Mouse (Mus musculus) limb, embryonic 11.5 days (tissue): ENCODE data around the gene Dzip1. TPM values are rescaled to one million over a fixed set of nuclear protein-coding genes. Genes with fewer than 3 reads are reported as not detected.
A peak's percentile ranks its signal among the peaks of the same experiment; 100 is the strongest.

Experiments used
- ATAC-seq: fragments of 200-750 bp; cut with Nextera tagmentation; 2 replicates; pipeline ENCODE4 v1.8.0; 2017; ENCODE audit warnings: low read depth; ENCODE audit not compliant: insufficient number of reproducible peaks, low FRiP score, low TSS enrichment
- DNase-seq: peaks from one replicate; pipeline ENCODE4 v3.0.0-alpha.2; 2015; ENCODE audit warnings: low spot score
- H3K27ac ChIP-seq: fragments of 300-500 bp; sonication (generic); replicated peaks from 2 replicates; pipeline ENCODE4 v1.5.1; 2014; ENCODE audit warnings: low read depth, mild to moderate bottlenecking, low read length
- H3K27me3 ChIP-seq: fragments of 300-500 bp; sonication (generic); 2 replicates; pipeline ENCODE4 v1.6.1; 2014; ENCODE audit warnings: mild to moderate bottlenecking, low read length, mixed read lengths; ENCODE audit not compliant: control insufficient read depth, insufficient read depth
- H3K36me3 ChIP-seq: fragments of 300-500 bp; sonication (generic); 2 replicates; pipeline ENCODE4 v1.6.1; 2014; ENCODE audit warnings: mild to moderate bottlenecking, low read length, moderate library complexity, mixed read lengths; ENCODE audit not compliant: control insufficient read depth, insufficient read depth
- H3K4me1 ChIP-seq: fragments of 300-500 bp; sonication (generic); 2 replicates; pipeline ENCODE4 v1.6.1; 2014; ENCODE audit warnings: low read length, mixed read lengths; ENCODE audit not compliant: control insufficient read depth, insufficient read depth
- H3K4me2 ChIP-seq: fragments of 300-500 bp; sonication (generic); 2 replicates; pipeline ENCODE4 v1.6.1; 2014; ENCODE audit warnings: low read depth, mild to moderate bottlenecking, moderate library complexity; ENCODE audit not compliant: severe bottlenecking
- H3K4me3 ChIP-seq: fragments of 300-500 bp; sonication (generic); 2 replicates; pipeline ENCODE4 v1.5.1; 2014; ENCODE audit warnings: low read depth, low read length
- H3K9ac ChIP-seq: fragments of 300-500 bp; sonication (generic); 2 replicates; pipeline ENCODE4 v1.6.1; 2014; ENCODE audit warnings: mild to moderate bottlenecking, low read length
- H3K9me3 ChIP-seq: fragments of 300-500 bp; sonication (generic); 2 replicates; pipeline ENCODE4 v1.6.1; 2016; ENCODE audit warnings: low read length; ENCODE audit not compliant: control insufficient read depth
- WGBS: fragments of 180-500 bp; shearing (Covaris S2); extraction: QIAGEN DNeasy Blood & Tissue Kit; methylation state at CpG from one replicate; pipeline ENCODE4 v1.1.7; 2014; 5-methylcytosine and 5-hydroxymethylcytosine counted together
- polyA plus RNA-seq: library from polyadenylated mRNA; unstranded; fragments of >200 nt; fragmentation: Nextera tagmentation; extraction: Ambion mirVana; gene quantifications from 2 replicates; pipeline ENCODE4 v1.2.1, GENCODE M21; 2014

Gene Dzip1
- polyA plus RNA-seq, 1 experiment from 2014 or later: 33.2 TPM

DNA sequence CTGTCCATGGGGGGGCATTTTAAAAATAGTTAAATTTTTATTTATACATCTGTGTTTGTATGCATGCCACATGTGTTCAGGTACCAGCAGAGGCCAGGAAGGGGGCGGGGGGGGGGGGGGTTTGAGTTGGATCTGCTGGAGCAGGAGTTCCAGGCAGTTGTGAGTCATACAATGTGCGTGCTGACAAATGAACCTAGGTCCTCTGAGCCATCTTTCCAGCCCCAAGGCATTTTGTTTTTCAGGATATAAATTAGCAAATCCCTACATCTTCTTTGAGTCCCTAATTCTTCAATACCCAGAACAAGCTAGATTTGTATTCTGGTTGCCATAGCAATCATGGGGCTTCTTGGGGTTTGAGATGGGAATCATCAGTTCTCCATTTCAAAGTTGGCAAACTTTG, 5.9 kb upstream of the Dzip1 start:
- no peak for ATAC-seq
- no peak for DNase-seq
- Histone ChIP-seq H3K4me2 (no peak overlapping the region), H3K9me3 (no peaks in the 10 kb centered on the region), H3K4me1 (no peaks in the 10 kb centered on the region), H3K4me3 (no peak overlapping the region), H3K27ac (no peak overlapping the region), H3K9ac (no peak overlapping the region), H3K27me3 (no peaks in the 10 kb centered on the region), H3K36me3 (no peaks in the 10 kb centered on the region)
- 92% methylated on average over 1 of the region's 2 CpGs for WGBS

DNA sequence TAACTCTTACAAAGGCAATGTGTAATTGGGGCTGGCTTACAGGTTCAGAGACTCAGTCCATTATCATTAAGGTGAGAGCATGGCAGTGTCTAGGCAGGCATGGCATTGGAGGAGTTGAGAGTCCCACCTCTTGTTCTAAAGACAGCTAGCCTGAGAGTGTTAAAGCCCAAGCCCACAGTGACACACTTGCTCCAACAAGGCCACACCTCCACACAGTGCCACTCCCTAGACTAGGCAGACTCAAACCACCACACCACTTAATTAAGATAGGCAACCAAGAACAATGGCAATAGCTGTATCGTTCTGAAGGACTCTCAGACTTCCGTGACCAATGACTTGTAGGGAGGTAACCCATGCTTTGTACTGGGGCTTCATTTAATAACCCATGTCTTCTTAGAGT, 5.5 kb upstream of the Dzip1 start:
- no peak for ATAC-seq
- Histone ChIP-seq H3K27me3 (no peaks in the 10 kb centered on the region), H3K4me3 (no peak overlapping the region), H3K36me3 (no peaks in the 10 kb centered on the region), H3K27ac (no peak overlapping the region), H3K9me3 (no peaks in the 10 kb centered on the region), H3K4me1 (no peaks in the 10 kb centered on the region), H3K9ac (no peak overlapping the region), H3K4me2 (no peak overlapping the region)
- DNase-seq: no peak
- WGBS: 74% methylated on average over 2 of the region's 2 CpGs

DNA sequence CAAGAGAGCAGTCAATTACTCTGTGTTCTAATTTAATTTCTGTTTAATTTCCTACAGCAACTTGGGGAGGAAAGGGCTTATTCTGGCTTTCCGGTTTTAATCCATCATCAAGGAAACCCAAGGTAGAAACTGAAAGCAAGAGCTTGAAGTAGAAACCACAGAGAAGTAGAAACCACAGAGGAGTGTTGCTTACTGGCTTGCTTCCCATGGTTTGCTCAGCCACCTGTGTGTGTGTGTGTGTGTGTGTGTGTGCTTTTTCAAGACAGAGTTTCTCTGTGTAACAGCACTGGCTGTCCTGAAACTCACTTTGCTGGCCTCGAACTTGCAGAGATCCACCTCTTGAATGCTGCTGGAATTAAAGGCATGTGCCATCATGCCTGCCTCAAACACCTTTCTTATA, 4.5 kb upstream of the Dzip1 start:
- 77% methylated on average over 2 of the region's 2 CpGs for WGBS
- Histone ChIP-seq H3K36me3 (no peaks in the 10 kb centered on the region), H3K4me2 (no peak overlapping the region), H3K9ac (no peak overlapping the region), H3K9me3 (no peaks in the 10 kb centered on the region), H3K4me3 (no peak overlapping the region), H3K27ac (no peak overlapping the region), H3K4me1 (no peaks in the 10 kb centered on the region), H3K27me3 (no peaks in the 10 kb centered on the region)
- DNase-seq (no peak), ATAC-seq (no peak)

- Histone ChIP-seq H3K36me3 (no peaks in the 10 kb centered on the region), H3K27ac (no peak overlapping the region), H3K9me3 (no peaks in the 10 kb centered on the region), H3K9ac (no peak overlapping the region), H3K27me3 (no peaks in the 10 kb centered on the region), H3K4me2 (no peak overlapping the region), H3K4me1 (no peaks in the 10 kb centered on the region), H3K4me3 (no peak overlapping the region)
- ATAC-seq (no peak), DNase-seq (no peak)
- WGBS: 90% methylated on average over 3 of the region's 3 CpGs
Measured at GRCm38 (mm10) chr14:118928565-118928964, 3.3 kb upstream of the Dzip1 start.

GRCm38 (mm10) chr14:118922667-118923184, 2.5 kb downstream of the Dzip1 start:
- Histone ChIP-seq H3K9me3 (no peaks in the 10 kb centered on the region), H3K9ac (peak overlapping the region; percentile 61; the same call in 1 of the 2 replicates), H3K27me3 (peaks cover 9% of the 10 kb centered on the region; the same call in 1 of the 2 replicates), H3K4me2 (peak overlapping the region; percentile 87), H3K36me3 (no peaks in the 10 kb centered on the region), H3K4me1 (peaks cover 11% of the 10 kb centered on the region), H3K27ac (no peak overlapping the region), H3K4me3 (peak overlapping the region; percentile 39)
- ATAC-seq (peak; percentile 7; the same call in 1 of the 2 replicates), DNase-seq (peak; percentile 69)
- 1% methylated on average over 47 of the region's 47 CpGs for WGBS

GRCm38 (mm10) chr14:118922251-118922650, 3.0 kb downstream of the Dzip1 start:
- H3K27ac ChIP-seq: no peak overlapping the region

GRCm38 (mm10) chr14:118920654-118921053, 4.6 kb downstream of the Dzip1 start:
- Histone ChIP-seq H3K4me2 (no peak overlapping the region), H3K27ac (no peak overlapping the region), H3K36me3 (no peaks in the 10 kb centered on the region), H3K4me1 (peaks cover 11% of the 10 kb centered on the region), H3K4me3 (no peak overlapping the region), H3K9ac (no peak overlapping the region), H3K9me3 (no peaks in the 10 kb centered on the region), H3K27me3 (peaks cover 9% of the 10 kb centered on the region; the same call in 1 of the 2 replicates)
- 65% methylated on average over 7 of the region's 7 CpGs for WGBS
- no peak for DNase-seq
- ATAC-seq: no peak

More at GRCm38 (mm10) chr14:118922251-118922650, 3.0 kb downstream of the Dzip1 start:
- H3K9ac ChIP-seq: peak overlapping the region; percentile 61; the same call in 1 of the 2 replicates
- DNase-seq (peak; percentile 42), ATAC-seq (no peak)
- peak overlapping the region; percentile 39 for H3K4me3 ChIP-seq
- H3K36me3 ChIP-seq: no peaks in the 10 kb centered on the region
- peaks cover 9% of the 10 kb centered on the region; the same call in 1 of the 2 replicates for H3K27me3 ChIP-seq
- H3K4me2 ChIP-seq: peak overlapping the region; percentile 87
- no peaks in the 10 kb centered on the region for H3K9me3 ChIP-seq
- peaks cover 11% of the 10 kb centered on the region for H3K4me1 ChIP-seq
- WGBS: 19% methylated on average over 22 of the region's 22 CpGs

DNA sequence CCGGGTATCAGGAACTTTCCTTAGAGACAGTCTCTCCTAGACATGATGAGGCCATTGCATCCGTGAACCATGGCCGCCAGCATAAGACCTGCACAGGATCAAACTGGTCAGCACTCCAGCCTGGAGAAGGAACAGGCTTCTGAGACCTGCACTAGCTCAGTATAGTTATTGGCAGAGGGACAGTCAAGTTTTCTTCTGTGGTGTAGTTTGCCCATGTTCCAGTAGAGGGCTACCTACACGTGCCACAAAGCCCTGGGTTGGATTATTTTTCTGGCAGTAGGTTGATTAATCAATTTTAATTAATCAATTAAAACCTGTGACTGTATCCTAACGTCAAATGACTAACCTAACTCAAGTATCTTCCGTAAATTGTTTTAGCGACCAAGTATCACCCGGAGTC, 6.2 kb downstream of the Dzip1 start:
- H3K4me2 ChIP-seq: no peak overlapping the region
- H3K27ac ChIP-seq: no peak overlapping the region
- ATAC-seq: no peak
- H3K9ac ChIP-seq: no peak overlapping the region
- no peaks in the 10 kb centered on the region for H3K9me3 ChIP-seq
- 70% methylated on average over 8 of the region's 8 CpGs for WGBS
- no peaks in the 10 kb centered on the region for H3K36me3 ChIP-seq
- peaks cover 11% of the 10 kb centered on the region for H3K4me1 ChIP-seq
- H3K4me3 ChIP-seq: no peak overlapping the region
- H3K27me3 ChIP-seq: peaks cover 9% of the 10 kb centered on the region; the same call in 1 of the 2 replicates
- DNase-seq: peak; percentile 34

- peaks cover 4% of the 10 kb centered on the region; the same call in 1 of the 2 replicates for H3K36me3 ChIP-seq
- WGBS: 77% methylated on average over 5 of the region's 5 CpGs
- H3K4me2 ChIP-seq: no peak overlapping the region
- no peak overlapping the region for H3K27ac ChIP-seq
- no peaks in the 10 kb centered on the region for H3K27me3 ChIP-seq
- no peak for ATAC-seq
- no peak overlapping the region for H3K9ac ChIP-seq
- H3K4me3 ChIP-seq: no peak overlapping the region
- H3K9me3 ChIP-seq: no peaks in the 10 kb centered on the region
- H3K4me1 ChIP-seq: no peaks in the 10 kb centered on the region; the same call in 1 of the 2 replicates
- DNase-seq: no peak
Measured at GRCm38 (mm10) chr14:118913651-118914050, 11.6 kb downstream of the Dzip1 start.
